Mouse (Mus musculus): ENCODE data around the gene Mvk.

- TF ChIP-seq HCFC1 (IDR thresholded peaks at IDR 0.05; ENCODE audit: borderline replicate concordance, insufficient read depth, low read length) (no peak), ZC3H11A (IDR thresholded peaks at IDR 0.05; ENCODE audit: borderline replicate concordance, low read depth, low read length) (no peak), MAFK (IDR thresholded peaks at IDR 0.05; ENCODE audit: insufficient read depth, low read depth, low read length) (no peak)
Observed at GRCm38 (mm10) chr5:114482587-114483011, 38.5 kb downstream of the Mvk start.

All from ES-E14 (cell line).